Mouse (Mus musculus): ENCODE measurements around the gene Tpd52l2.

Gene Tpd52l2

DNA sequence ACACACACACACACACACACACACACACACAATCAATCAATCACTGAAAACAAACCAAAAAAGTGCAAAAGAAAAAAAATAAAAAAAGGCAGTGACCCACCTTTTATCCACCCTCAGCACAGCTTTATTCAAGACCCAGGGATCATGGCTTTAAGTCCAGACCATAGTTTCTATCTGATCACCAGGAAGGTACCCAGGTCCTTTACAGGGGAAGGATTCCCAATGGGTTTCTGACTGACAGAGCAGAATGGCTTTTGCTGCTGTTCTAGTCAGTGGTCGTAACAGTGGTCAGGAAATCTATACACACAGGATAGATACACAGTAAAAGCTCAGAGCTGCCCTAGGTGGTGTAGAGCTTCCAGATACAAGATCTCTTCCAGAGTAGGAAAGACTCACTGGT is 11.2 kb upstream of the Tpd52l2 start:
- no peak for DNase-seq (ENCODE audit: low read depth in 1 of 2, low spot score in 2 of 2)

DNA sequence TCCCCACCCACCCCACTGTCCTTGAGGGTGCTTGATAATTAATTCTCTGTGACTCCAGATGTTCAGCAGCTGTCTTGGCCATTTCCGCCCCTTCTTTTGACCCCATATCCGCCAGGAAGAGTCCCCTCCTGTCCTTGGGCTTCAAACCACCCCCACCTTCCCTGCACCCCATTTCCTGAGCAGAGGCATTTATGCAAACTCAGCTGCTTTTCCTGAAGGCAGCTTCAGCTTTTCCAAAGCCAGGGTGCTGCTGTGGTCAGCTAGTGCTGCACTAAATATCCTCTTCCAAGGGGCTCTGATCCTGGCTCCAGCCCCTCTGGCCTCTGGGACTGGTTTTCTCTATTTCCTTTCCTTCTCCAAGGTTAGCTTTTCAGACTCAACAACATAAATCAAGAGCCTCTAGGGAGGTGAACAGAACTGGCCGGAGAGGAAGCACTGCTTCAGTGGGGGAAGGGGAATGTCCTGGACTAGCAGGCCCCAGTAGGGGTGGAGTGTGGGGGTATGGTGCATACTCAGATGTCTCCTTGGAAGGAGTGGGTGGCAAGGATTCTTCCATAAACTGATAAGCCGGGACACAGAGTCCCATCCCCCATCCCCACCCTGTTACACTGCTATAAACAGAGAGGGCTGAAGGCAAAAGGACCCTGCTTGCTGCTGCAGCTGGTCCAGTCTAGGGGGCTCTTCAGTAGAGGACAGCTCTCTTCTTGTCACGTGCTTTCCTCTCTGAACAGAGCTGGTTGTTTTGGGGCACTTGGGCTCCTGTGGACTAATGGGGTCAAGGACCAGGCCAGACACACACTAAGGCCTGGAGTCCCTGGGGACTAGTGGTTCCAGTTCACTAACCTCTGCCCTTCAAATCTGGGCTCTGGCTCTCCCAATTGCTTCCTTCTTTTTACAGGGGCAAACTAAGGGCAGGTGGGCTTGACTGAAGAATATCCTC is 9.3 kb upstream of the Tpd52l2 start:
- no peak for DNase-seq (ENCODE audit: low read depth in 1 of 2, low spot score in 2 of 2)

DNA sequence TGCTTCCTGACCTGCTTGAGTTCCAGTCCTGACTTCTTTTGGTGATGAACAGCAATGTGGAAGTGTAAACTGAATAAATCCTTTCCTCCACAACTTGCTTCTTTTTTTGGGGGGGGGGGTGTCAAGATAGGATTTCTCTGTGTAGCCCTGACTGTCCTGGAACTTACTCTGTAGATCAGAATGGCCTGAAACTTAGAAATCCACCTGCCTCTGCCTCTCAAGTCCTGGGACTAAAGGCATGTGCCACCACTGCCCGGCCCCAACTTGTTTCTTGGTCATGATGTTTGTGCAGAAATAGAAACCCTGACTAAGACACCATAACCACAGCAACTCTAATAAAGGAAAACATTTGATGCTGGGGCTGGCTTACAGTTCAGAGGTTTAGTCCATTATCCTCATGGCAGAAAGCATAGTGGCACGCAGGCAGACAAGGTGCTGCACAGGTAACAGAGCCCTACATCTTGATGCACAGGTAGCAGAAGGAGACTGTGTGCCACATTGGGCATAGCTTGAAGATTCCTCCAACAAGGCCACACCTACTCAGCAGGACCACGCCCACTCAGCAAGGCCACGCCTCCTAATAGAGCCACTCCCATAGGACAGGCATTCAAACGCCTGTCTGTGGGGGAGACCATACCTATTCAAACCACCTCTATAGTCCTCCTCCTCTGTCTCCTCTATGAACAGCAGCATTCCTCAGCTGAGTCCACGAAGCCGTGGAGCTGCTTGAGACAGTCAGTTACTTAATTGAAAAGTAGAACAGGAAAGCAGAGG is 5.3 kb upstream of the Tpd52l2 start:
- peak in 1 of 2 experiments; percentile 37 for DNase-seq (ENCODE audit: low read depth in 1 of 2, low spot score in 2 of 2)

DNA sequence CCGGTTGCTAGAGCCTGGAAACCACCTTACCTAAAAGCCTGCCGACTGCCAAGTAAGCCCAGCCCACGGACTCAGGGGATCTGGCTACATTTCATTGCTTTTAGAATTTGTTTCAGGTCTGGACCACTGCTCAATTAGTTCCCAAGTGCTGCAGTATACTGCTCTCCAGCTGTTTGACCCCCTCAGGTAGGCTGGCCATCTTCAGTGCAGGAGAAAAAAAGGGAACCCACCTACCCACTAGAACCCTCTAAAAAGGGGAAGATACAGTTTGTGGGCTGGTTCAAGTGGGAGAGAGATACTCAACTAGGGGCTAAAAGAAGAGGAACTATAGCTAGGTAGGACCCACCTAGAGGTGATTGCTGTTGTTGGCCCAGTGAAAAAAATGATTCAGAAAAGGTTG is 4.7 kb upstream of the Tpd52l2 start:
- no peak for DNase-seq (ENCODE audit: low read depth in 1 of 2, low spot score in 2 of 2)

DNA sequence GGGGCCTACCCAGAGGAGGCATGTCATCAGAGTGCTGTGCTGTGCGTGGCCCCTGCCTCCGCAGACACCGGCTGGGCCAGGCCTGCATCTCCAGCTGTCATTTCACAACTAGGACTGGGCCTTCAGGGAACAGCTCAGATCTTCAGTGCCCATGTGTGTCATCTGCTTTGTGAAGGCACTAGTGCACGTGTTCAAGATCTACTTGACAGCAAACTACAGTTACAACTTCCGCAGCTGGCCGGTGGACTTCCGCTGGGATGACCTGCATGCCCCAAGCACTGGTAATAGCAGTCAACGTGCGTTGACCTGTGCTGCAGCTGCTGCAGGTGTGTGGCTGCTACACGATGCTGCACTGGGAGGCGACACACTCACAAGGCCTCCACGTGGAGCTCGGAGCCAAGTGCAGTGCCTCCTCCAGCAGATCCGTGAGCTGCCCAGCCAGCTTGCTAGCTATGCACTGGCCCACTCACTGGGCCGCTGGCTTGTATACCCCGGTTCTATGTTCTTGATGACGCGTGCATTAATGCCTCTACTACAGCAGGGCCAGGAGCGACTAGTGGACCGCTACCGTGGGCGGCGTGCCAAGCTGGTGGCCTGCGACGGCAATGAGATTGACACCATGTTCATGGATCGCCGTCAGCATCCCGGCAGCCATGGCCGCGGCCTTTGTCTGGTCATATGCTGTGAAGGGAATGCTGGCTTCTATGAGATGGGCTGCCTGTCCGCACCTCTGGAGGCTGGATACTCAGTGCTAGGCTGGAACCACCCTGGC is 3.6 kb upstream of the Tpd52l2 start, which contains the start of gene Abhd16b:
Gene Abhd16b, plus strand, starts transcription at position 51 of the 772 bp plus-strand sequence.
- no peak for DNase-seq (ENCODE audit: low read depth in 1 of 2, low spot score in 2 of 2)

DNA sequence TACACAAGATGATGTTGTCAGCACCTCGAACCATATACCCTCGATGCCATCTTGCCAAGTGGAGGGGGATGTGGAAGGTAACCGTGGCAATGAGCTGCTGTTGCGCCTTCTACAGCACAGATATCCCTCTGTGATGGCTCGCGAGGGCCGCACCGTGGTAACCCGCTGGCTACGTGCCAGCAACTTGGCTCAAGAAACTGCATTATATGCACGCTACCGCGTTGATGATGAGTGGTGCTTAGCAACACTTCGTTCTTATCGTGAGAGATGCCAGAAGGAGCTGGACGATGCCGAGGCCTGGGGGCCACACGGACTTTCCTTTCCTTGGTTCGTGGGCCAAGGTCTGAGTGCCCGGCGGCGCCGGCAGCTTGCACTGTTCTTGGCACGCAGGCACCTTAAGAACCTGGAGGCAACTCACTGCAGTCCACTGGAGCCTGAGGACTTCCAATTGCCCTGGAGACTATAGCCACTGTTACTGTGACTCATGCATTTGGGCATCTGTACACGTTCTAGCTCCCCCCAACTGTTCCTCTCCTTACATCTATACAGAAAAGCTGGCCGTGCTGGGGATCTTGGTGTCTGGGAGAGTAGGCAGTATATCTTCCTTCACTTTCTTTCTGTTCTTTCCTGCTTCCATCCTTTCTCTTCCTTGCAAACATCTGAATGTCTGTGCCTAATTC is 2.5 kb upstream of the Tpd52l2 start:
- no peak for DNase-seq (ENCODE audit: low read depth in 1 of 2, low spot score in 2 of 2)

DNA sequence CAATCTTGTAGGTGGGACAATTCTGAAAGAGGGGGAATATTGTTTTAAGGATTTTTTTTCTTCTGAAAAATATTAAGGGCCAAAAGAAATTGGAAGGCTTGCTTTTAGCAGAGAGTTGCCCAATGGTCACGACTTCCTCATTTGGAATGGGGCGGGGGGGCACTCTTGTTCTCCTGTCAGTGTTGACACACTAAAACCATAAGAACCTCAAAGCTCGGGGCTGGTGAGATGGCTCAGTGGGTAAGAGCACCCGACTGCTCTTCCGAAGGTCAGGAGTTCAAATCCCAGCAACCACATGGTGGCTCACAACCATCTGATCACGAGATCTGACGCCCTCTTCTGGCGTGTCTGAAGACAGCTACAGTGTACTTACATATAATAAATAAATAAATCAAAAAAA is 1.1 kb upstream of the Tpd52l2 start:
- DNase-seq (ENCODE audit: low read depth in 1 of 2, low spot score in 2 of 2): peak; percentile 57 to 76

DNA sequence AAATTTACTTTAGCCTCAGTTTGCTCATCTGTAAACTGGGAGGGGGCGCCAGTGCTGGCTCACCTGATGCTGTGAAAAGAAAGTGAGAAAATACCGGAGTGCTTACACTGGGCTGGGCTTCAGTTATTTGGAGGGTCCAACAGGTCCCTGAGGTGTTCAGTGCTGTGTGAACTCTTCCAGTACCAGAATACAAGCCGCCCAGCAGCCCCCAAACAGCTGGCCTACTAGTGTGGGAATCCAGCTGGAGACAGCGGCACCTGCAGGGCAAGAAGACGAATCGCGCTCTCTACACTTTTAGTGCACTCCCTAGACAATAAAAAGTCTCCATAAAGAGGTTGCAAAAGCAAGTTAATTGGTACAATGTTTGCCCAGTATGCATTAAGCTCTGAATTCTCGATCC is 661 bp upstream of the Tpd52l2 start:
- DNase-seq (ENCODE audit: low read depth in 1 of 2, low spot score in 2 of 2): peak in 1 of 2 experiments; percentile 59

DNA sequence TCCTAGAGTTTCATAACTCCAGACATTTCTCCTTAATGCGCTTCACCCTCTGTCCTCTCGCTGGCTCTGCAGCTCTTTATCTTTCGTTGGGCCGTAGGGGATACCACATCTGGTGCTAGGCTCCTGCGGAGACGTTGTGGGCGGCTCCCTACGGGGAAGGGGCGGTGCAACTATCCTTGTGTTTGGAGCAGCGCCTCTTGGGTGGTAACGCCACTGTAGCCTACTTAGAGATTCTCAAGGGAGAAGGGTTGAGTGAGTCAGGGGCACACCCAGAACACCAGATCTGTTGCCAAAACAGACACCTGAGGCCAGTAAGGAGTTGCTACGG is 570 bp downstream of the Tpd52l2 start:
- peak in 1 of 2 experiments; percentile 49 for DNase-seq (ENCODE audit: low read depth in 1 of 2, low spot score in 2 of 2)

DNA sequence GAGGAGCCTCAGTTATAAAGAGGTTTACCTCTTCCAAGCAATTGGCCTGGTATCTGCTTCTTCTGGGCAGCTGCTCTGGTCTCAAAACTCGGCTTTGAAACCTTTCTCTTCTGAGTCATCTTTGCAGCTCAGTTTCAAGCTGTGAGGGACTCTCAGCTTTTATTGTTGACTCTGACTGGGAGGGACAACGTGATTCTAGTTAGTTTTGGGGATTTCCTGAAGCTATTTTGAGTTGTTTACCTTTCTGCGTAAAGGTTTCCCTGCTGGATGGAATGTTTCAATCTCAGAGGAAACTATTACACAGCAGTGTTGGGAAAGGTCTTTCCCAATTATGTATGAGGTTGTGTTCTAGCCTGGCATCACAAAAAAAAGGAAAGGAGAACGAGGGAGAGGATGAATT is 1.7 kb downstream of the Tpd52l2 start:
- no peak for DNase-seq (ENCODE audit: low read depth in 1 of 2, low spot score in 2 of 2)

DNA sequence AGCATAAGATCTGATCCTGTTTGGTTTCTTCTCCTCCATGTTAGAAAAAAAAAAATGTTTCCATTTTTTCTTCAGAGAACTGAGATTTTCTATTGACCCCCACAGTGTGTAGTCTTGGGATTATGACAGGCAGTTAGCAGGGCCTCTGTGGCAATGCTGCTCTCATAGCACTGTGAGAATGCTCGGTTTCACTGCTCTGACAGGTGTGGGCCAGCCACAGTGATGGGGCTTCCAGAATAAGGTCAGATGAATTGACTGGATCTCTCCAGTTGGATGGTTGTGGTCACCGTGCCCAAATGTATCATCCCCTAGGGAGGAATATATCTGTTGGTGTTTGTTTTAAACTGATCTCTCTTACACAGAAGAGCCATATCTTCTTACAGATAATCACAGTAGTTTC is 12.2 kb downstream of the Tpd52l2 start:
- DNase-seq (ENCODE audit: low read depth in 1 of 2, low spot score in 2 of 2): no peak

DNA sequence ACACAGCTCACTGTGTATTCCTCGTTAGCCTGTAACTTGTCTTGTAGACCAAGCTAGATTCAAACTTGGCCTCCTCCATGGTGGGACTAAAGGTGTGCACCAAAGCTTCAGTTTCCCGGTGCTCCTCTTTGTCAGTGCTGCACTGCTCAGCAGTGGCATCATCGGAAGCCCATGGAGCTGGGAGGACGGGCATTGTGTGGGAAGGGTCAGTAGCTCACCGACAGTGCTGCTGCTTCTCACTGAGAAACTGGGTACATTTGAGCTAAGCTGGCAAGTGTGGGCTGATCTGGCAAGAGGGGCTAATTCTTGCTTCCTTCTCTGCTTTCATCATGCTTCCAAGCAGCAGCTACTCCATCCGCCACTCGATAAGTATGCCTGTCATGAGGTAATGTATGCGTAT is 14.3 kb downstream of the Tpd52l2 start:
- DNase-seq (ENCODE audit: low read depth in 1 of 2, low spot score in 2 of 2): no peak

DNA sequence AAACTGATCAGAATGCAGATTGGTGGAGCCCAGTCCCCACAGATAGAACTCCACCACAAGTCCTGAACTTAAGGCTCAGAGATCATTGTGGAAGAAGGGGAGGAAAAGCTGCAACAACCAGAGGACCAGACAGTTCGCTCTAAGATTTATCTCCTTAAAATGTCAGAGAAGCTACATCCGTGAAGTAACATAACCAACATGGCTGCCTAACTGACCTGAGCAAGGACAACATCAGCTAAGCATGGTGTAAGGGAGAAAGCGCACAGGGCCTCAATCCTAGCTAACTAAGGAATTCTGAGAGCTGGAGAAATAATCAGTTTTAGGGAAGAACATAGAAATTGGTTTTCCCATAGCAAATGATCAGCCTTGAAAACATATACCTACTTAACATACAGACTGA is 22.3 kb downstream of the Tpd52l2 start:
- no peak for DNase-seq (ENCODE audit: low read depth in 1 of 2, low spot score in 2 of 2)

DNA sequence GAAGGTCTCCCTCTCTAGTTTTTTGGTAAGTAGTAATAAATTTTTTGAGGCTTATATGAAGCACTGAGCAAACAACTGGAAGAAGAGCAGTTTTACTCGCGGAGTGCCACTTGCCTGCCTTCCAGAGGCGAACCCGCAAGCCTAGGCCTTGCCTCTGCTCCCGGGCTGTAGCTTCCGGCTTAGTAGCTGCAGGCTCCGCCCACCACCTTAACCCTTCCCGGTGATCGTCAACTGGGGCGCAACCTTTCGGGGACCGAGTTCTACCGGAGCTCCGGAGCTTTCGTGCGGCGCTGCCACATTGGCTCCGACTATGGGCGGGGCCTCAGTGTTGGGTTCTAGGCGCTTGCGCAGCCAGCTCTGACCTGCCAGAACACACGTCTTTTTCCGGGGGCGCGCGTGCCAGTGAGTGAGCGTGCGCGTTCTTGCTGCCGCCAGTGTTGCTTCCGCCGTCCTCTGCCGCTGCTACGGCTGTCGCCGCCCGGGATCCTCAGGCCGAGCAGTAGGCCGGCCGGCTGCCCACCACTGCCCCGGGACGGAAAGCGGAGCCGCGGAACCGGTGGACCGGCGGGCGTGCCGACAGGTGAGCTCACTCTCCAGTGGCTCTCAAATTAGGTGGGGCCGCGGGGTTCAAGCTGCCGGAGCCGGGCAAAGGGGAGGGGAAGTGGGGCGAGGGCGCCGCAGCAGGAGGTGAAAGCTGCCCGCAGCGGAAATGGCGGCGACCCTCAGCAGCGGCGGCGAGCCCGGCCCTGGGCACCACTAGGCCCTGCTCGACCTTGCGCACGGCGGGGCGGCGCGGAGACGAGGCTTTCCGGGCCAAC is 23.4 kb downstream of the Tpd52l2 start, which contains the start of gene Dnajc5:
Gene Dnajc5, plus strand, starts transcription at position 368 of the 818 bp plus-strand sequence.
- peak; percentile 88 to 94 for DNase-seq (ENCODE audit: low read depth in 1 of 2, low spot score in 2 of 2)

DNA sequence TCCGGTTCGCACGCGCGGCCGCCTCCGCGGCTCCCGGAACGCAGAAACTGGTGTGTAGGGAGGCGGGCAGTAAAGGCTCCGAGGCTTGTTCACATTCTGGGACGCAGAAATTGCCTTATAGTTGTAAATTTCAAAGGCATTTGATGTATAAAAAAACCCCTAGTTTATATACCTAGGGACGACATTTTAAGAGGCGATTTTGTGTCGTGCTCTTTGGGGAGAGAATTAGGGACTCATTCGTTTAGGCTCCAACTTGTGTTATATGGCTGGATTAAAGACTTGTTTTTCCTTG is 23.9 kb downstream of the Tpd52l2 start:
- no peak for DNase-seq (ENCODE audit: low read depth in 1 of 2, low spot score in 2 of 2)

DNA sequence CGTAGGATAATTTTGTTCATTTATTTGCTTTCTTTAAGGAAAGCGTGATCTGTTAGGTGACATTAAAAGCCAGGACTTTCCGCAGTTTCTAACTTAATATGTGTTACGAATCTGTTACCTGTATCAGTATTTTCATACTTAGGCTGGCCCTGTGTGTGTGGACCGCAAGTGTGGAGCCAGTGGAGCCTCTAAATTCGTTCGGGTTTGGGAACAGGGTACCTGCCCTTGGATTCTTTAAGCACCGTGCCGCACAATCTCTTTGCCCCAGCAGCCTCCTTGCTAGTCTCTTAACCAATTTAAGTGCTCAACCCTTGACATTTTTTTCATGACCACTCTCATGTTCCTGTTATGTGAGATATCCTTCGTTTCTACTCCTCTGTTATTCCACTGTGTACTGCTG is 24.5 kb downstream of the Tpd52l2 start:
- DNase-seq (ENCODE audit: low read depth in 1 of 2, low spot score in 2 of 2): no peak

DNA sequence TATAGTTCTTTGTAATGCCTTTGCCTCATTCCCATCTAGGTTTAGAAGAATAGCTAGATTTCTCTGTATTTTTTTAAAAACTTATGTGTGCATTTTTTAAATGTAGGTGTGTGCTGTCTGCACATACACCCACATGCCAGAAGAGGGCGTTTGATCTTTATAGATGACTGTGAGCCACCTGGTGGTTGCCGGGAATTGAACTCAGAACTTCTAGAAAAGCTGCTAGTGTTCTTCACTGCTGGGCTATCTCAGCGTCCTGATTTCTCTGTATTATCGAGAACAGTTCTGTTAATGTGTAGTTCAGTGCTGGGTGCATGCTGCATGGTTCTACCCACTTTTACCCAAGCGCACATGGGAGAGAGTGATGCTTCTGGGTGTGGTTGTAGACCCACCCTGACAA is 25.9 kb downstream of the Tpd52l2 start:
- DNase-seq (ENCODE audit: low read depth in 1 of 2, low spot score in 2 of 2): peak in 1 of 2 experiments; percentile 39

DNA sequence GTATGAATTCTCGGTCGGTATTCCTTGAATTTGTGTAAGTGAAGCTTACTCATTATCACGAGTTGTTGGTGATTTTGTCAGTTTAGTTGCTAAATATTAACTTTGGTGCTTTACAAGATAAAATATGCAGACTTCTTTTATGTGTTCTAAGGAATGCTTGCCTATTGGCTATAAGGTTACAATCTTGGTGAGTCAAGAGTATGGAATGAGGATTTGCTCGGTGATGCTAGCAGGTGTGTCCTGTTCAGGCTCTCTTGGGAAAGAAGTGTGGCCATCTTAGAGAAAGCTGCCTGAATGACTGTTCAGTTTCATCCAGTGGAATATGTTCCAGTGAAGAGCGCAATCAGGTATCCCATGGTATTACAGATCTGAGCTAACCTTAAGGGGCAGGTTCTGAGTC is 28.6 kb downstream of the Tpd52l2 start:
- DNase-seq (ENCODE audit: low read depth in 1 of 2, low spot score in 2 of 2): no peak

DNA sequence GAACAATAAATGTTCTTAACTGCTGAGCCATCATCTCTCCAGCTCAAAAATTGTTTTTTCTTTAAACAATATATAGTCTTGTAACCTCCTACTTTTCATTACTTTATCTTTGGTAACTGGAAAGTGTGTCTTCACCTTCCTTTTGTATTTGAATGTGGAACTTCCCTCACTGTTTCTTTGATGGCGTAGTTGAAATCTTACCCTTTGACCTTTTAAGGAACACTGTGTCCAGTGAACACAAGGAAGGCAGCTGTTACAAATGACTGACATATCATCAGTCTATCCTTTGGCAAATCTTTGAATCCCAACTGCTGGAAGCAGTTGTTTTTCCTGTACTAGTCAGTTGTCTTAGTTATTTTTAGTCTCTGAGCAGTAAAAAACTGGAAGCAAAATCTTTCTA is 32.1 kb downstream of the Tpd52l2 start:
- DNase-seq (ENCODE audit: low read depth in 1 of 2, low spot score in 2 of 2): no peak

DNA sequence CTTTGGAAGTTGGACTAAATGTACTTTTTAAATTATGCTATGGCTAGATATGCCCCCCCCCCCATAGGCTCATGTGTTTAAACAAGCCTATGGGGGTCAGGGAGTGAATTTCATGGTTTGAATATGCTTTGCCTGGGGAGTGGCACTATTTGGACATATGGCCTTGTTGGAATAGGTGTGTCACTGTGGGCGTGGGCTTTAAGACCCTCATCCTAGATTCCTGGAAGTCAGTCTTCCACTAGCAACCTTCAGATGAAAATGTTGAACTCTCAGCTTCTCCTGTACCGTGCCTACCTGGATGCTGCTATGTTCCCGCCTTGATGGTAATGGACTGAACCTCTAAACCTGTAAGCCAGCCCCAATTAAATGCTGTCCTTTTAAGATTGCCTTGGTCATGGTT is 35.6 kb downstream of the Tpd52l2 start:
- no peak for DNase-seq (ENCODE audit: low read depth in 1 of 2, low spot score in 2 of 2)

Data from monocyte, adult 2 months (primary cell).